ENCODE assay signal across 8 mouse cellular contexts in genomic region chr7:25681341-25682231, GRCm38 (mm10). TPM values are rescaled to one million over a fixed set of nuclear protein-coding genes. Genes with fewer than 3 reads are reported as not detected.
A peak's percentile ranks its signal among the peaks of the same experiment; 100 is the strongest.
DNase-seq lines count a peak whose midpoint lies in the region; ATAC-seq and TF ChIP-seq lines count a peak whose summit lies in the region.

No protein-coding gene starts in this region.

- intact Hi-C loops in left cerebral cortex, postnatal 4 days (cut with DNase I), result no loop called here

- ATAC-seq in lung, postnatal 0 days, result no peak
- ATAC-seq in forebrain, embryonic 14.5 days, result no peak
- ATAC-seq in liver, postnatal 0 days, result no peak

- no peak for TF ChIP-seq EP300 in lung, postnatal 0 days (IDR thresholded peaks at IDR 0.05)
- no peak for TF ChIP-seq EP300 in liver, postnatal 0 days (IDR thresholded peaks at IDR 0.05; ENCODE audit: low read depth)

- no peak overlapping the region for H3K27ac ChIP-seq in lung, postnatal 0 days (ENCODE audit: low read length)
- H3K27ac ChIP-seq in forebrain, embryonic 14.5 days (ENCODE audit: low read depth, low read length), result no peak overlapping the region
- H3K27ac ChIP-seq in liver, postnatal 0 days (ENCODE audit: low read depth), result peak overlapping the region; percentile 98

- no peaks in the 10 kb centered on the region for H3K9me3 ChIP-seq in lung, postnatal 0 days (ENCODE audit: low read length)
- no peaks in the 10 kb centered on the region for H3K9me3 ChIP-seq in forebrain, embryonic 14.5 days (replicated peaks; ENCODE audit: control insufficient read depth, low read length)
- no peaks in the 10 kb centered on the region for H3K9me3 ChIP-seq in liver, postnatal 0 days (ENCODE audit: low read length)

- TF ChIP-seq POLR2A in lung, adult 2 months (IDR thresholded peaks at IDR 0.05; ENCODE audit: borderline replicate concordance, extremely low read depth, low read depth, low read length), result no peak

- no peaks in the 10 kb centered on the region for H3K27me3 ChIP-seq in lung, postnatal 0 days (replicated peaks; ENCODE audit: insufficient read depth, low read length)
- H3K27me3 ChIP-seq in forebrain, embryonic 14.5 days (replicated peaks; ENCODE audit: control insufficient read depth, insufficient read depth, low read length), result peaks cover 11% of the 10 kb centered on the region
- H3K27me3 ChIP-seq in liver, postnatal 0 days (ENCODE audit: insufficient read depth, low read length), result no peaks in the 10 kb centered on the region

- WGBS in lung, postnatal 0 days, result 52% methylated on average over 14 of the region's 15 CpGs
- 56% methylated on average over 15 of the region's 15 CpGs for WGBS in lung, adult 2 months
- 66% methylated on average over 15 of the region's 15 CpGs for WGBS in forebrain, embryonic 14.5 days
- 20% methylated on average over 15 of the region's 15 CpGs for WGBS in liver, postnatal 0 days (ENCODE audit: insufficient replicate concordance)

- H3K36me3 ChIP-seq in lung, postnatal 0 days (ENCODE audit: insufficient read depth, low read length), result no peaks in the 10 kb centered on the region
- 0 out of 2 replicates have a peak, but pooled peaks cover 3% of the 10 kb centered on the region for H3K36me3 ChIP-seq in forebrain, embryonic 14.5 days (ENCODE audit: control insufficient read depth, insufficient read depth, low read length)
- no peaks in the 10 kb centered on the region for H3K36me3 ChIP-seq in liver, postnatal 0 days (replicated peaks; ENCODE audit: insufficient read depth, low read length)

- H3K4me2 ChIP-seq in lung, postnatal 0 days (replicated peaks; ENCODE audit: low read depth, low read length), result peak overlapping the region; percentile 27
- H3K4me2 ChIP-seq in forebrain, embryonic 14.5 days (ENCODE audit: low read length), result peak overlapping the region; percentile 57
- peak overlapping the region; percentile 58 for H3K4me2 ChIP-seq in liver, postnatal 0 days (ENCODE audit: low read depth, low read length)

- H3K4me1 ChIP-seq in lung, postnatal 0 days (ENCODE audit: insufficient read depth, low read depth, low read length), result peaks cover 16% of the 10 kb centered on the region
- peaks cover 4% of the 10 kb centered on the region for H3K4me1 ChIP-seq in lung, adult 2 months (ENCODE audit: control insufficient read depth, insufficient read depth, low read length)
- peaks cover 3% of the 10 kb centered on the region; the same call in 1 of the 2 replicates for H3K4me1 ChIP-seq in forebrain, embryonic 14.5 days (ENCODE audit: control insufficient read depth, insufficient read depth, low read length)
- H3K4me1 ChIP-seq in liver, postnatal 0 days (ENCODE audit: insufficient read depth), result peaks cover 55% of the 10 kb centered on the region

- no peak for TF ChIP-seq CTCF in lung, postnatal 0 days (IDR thresholded peaks at IDR 0.05)
- no peak for TF ChIP-seq CTCF in lung, adult 2 months (IDR thresholded peaks at IDR 0.05; ENCODE audit: insufficient read depth, low read length)
- TF ChIP-seq CTCF in liver, postnatal 0 days (IDR thresholded peaks at IDR 0.05; ENCODE audit: low read depth), result no peak

- 0 out of 2 replicates have a peak overlapping the region, but pooled peaks have one; percentile 63 for H3K4me3 ChIP-seq in lung, postnatal 0 days (ENCODE audit: low read depth, low read length)
- no peak overlapping the region for H3K4me3 ChIP-seq in lung, adult 2 months (replicated peaks; ENCODE audit: extremely low read depth, low read depth, low read length)
- H3K4me3 ChIP-seq in forebrain, embryonic 14.5 days (ENCODE audit: low read depth, low read length), result peak overlapping the region; percentile 53
- H3K4me3 ChIP-seq in liver, postnatal 0 days (ENCODE audit: low read depth, low read length), result peak overlapping the region; percentile 77

- DNase-seq in lung, postnatal 0 days (ENCODE audit: low spot score), result no peak
- no peak for DNase-seq in lung, adult 2 months
- DNase-seq in forebrain, embryonic 14.5 days (ENCODE audit: low spot score), result no peak
- no peak for DNase-seq in liver, postnatal 0 days
- DNase-seq in thymus, postnatal 14 days, result peak; percentile 77
- no peak for DNase-seq in left cerebral cortex, postnatal 4 days
- no peak for DNase-seq in lung, postnatal 36 days
- no peak for DNase-seq in kidney, postnatal 25 days

- H3K9ac ChIP-seq in lung, postnatal 0 days (replicated peaks; ENCODE audit: low read depth), result no peak overlapping the region
- peak overlapping the region; percentile 14; the same call in 1 of the 2 replicates for H3K9ac ChIP-seq in forebrain, embryonic 14.5 days (ENCODE audit: low read length)
- H3K9ac ChIP-seq in liver, postnatal 0 days (replicated peaks), result no peak overlapping the region

RNA-seq across cellular contexts. Expression of gene B9d2, which starts 1.0 kb away (rescaled TPM):
- polyA plus RNA-seq in lung, postnatal 0 days (2015; fragmentation: Nextera tagmentation; extraction: Ambion mirVana), result 28.6 and 28.8 TPM in 2 replicates
- 51.7 and 53.4 TPM in 2 replicates for polyA plus RNA-seq in lung, adult 2 months (2012; rRNA removed)
- 44.3 and 57.6 TPM in 2 replicates for polyA plus RNA-seq in forebrain, embryonic 14.5 days (2014; fragmentation: Nextera tagmentation; extraction: Ambion mirVana)
- polyA plus RNA-seq in liver, postnatal 0 days (2015; fragmentation: Nextera tagmentation; extraction: Ambion mirVana), result 15.0 and 16.0 TPM in 2 replicates
- 10 to 100 TPM; 24.7 to 25.7 TPM for total RNA-seq in left cerebral cortex, postnatal 4 days (2021)

RNA-seq across cellular contexts. Expression of gene Tgfb1, which starts 5.2 kb away (rescaled TPM):
- 6.6 and 9.0 TPM in 2 replicates for polyA plus RNA-seq in lung, postnatal 0 days (2015; fragmentation: Nextera tagmentation; extraction: Ambion mirVana)
- 68.3 and 71.1 TPM in 2 replicates for polyA plus RNA-seq in lung, adult 2 months (2012; rRNA removed)
- polyA plus RNA-seq in forebrain, embryonic 14.5 days (2014; fragmentation: Nextera tagmentation; extraction: Ambion mirVana), result 0.61 and 0.83 TPM in 2 replicates
- polyA plus RNA-seq in liver, postnatal 0 days (2015; fragmentation: Nextera tagmentation; extraction: Ambion mirVana), result 5.1 and 6.1 TPM in 2 replicates
- total RNA-seq in left cerebral cortex, postnatal 4 days (2021), result 10 to 100 TPM in 1 of 2 experiments, 1 to 10 TPM in 1; 8.5 to 10.1 TPM

RNA-seq across cellular contexts. Expression of gene Tmem91, which starts 6.6 kb away (rescaled TPM):
- 1.2 and 2.0 TPM in 2 replicates for polyA plus RNA-seq in lung, postnatal 0 days (2015; fragmentation: Nextera tagmentation; extraction: Ambion mirVana)
- 0.37 and 0.86 TPM in 2 replicates for polyA plus RNA-seq in lung, adult 2 months (2012; rRNA removed)
- 11.1 and 16.4 TPM in 2 replicates for polyA plus RNA-seq in forebrain, embryonic 14.5 days (2014; fragmentation: Nextera tagmentation; extraction: Ambion mirVana)
- polyA plus RNA-seq in liver, postnatal 0 days (2015; fragmentation: Nextera tagmentation; extraction: Ambion mirVana), result 0.58 and 0.76 TPM in 2 replicates
- 10 to 100 TPM; 14.6 to 19.9 TPM for total RNA-seq in left cerebral cortex, postnatal 4 days (2021)

RNA-seq across cellular contexts. Expression of gene Exosc5, which starts 22.6 kb away (rescaled TPM):
- polyA plus RNA-seq in lung, postnatal 0 days (2015; fragmentation: Nextera tagmentation; extraction: Ambion mirVana), result 46.7 and 49.7 TPM in 2 replicates
- polyA plus RNA-seq in lung, adult 2 months (2012; rRNA removed), result 53.1 and 60.8 TPM in 2 replicates
- 49.4 and 53.9 TPM in 2 replicates for polyA plus RNA-seq in forebrain, embryonic 14.5 days (2014; fragmentation: Nextera tagmentation; extraction: Ambion mirVana)
- polyA plus RNA-seq in liver, postnatal 0 days (2015; fragmentation: Nextera tagmentation; extraction: Ambion mirVana), result 44.5 and 49.2 TPM in 2 replicates
- total RNA-seq in left cerebral cortex, postnatal 4 days (2021), result 10 to 100 TPM; 15.1 to 18.4 TPM

RNA-seq across cellular contexts. Expression of gene Bckdha, which starts 22.8 kb away (rescaled TPM):
- polyA plus RNA-seq in lung, postnatal 0 days (2015; fragmentation: Nextera tagmentation; extraction: Ambion mirVana), result 61.8 and 71.7 TPM in 2 replicates
- 140 and 143 TPM in 2 replicates for polyA plus RNA-seq in lung, adult 2 months (2012; rRNA removed)
- 65.1 and 69.7 TPM in 2 replicates for polyA plus RNA-seq in forebrain, embryonic 14.5 days (2014; fragmentation: Nextera tagmentation; extraction: Ambion mirVana)
- 106 and 123 TPM in 2 replicates for polyA plus RNA-seq in liver, postnatal 0 days (2015; fragmentation: Nextera tagmentation; extraction: Ambion mirVana)
- total RNA-seq in left cerebral cortex, postnatal 4 days (2021), result 10 to 100 TPM; 23.6 to 24.7 TPM
